Mouse (Mus musculus): ENCODE results near the gene Plcb4.
A peak's percentile ranks its signal among the peaks of the same experiment; 100 is the strongest.

The Plcb4 gene

DNA sequence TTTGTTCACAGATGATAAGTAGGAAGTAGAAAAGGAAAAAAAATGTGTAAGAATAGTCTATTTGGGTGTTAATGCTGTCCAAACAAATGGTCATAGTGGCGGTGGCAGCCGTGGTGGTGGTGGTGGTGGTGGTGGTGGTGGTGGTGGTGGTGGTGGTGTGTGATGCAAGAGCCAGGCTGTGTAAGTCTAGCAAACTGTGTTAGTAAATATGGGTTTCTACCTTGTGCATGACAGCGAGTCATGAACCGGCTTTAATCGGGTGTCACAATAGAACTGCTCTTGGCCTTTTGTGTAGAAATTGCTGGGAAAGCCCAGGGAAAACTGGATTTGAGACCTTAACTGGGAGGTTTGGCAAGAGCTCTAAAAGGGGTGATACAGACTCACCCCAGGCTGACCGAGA is 188.9 kb downstream of the Plcb4 start:
- no peak for DNase-seq (ENCODE audit: inconsistent age in 2 of 2, low spot score in 1 of 2)

DNA sequence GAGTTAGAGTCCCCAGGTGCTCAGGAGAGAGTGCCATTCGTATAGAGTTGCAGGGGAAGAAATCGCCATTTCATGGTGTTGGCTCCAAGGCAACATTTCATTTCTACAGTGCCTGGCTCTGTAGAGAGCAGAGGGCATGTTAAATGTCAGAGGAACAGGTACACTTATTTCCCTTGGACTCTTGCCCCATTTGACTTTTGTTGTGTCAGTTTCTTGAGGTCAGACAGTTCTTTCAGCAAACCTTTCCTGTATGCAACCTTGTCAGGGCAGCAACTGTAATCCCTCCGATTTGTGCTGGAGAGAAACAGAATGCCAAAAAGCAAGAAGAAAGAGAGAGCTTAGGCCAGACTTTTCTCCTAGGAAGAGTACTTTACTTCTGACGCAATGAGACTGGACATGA is 189.4 kb downstream of the Plcb4 start:
- DNase-seq (ENCODE audit: inconsistent age in 2 of 2, low spot score in 1 of 2), result no peak

DNA sequence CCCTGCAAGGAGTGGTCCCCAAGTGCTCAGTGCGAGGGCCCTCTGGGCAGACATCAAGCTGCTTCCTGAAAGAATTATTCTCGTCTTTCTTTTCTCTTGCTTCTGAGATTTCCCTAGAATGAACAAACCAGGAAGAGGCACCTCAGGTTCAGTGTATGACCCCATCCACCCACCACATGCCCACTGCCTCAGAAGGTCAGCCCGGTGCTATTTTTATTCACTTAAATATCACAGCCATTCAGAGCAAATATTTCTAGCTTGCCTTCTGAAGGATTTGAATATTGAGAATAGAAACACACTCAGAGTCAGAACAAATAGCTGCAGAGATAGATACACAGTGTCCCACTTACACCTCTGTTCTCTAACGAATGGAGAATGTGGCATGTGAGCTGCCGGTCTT is 193.2 kb downstream of the Plcb4 start:
- DNase-seq (ENCODE audit: inconsistent age in 2 of 2, low spot score in 1 of 2), result no peak

DNA sequence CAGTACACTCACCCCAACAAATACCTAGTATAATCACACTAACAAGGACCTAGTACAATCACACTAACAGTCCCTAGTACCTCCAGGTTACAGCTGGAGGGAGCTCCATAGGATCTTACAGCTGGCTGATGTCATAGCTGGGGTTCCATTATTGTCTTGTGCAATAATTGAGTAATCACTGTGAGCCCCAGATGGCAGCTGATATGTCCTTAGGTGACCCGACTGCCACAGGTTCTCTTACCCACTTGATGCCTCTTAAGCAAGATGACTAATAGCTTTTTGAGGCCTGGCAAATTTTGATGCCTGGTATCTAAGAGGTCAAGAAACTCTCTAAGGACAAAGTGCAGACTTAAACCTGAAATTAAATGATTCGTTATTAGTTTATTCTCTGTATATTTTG is 194.3 kb downstream of the Plcb4 start:
- peak in 1 of 2 experiments; percentile 68 for DNase-seq (ENCODE audit: inconsistent age in 2 of 2, low spot score in 1 of 2)

DNA sequence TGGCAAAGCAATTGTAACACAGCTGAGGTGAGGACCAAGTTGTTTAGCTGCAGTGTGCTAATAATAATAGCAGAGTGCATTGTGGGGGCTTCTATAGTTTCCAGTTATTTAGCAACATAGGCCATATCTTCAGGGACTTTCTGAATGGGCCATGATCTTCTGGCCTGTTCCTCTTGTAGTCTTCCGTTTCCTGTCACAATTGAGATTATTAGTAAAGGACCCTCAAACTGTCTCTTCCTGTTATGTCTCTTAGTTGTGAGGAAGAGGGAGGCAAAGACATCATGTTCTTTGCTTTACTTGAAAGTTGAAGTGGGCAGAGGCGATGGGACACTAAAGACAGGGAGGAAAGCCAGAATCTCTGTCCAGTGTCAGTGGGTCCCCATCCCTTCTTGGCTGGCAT is 195.2 kb downstream of the Plcb4 start:
- DNase-seq (ENCODE audit: inconsistent age in 2 of 2, low spot score in 1 of 2), result no peak

DNA sequence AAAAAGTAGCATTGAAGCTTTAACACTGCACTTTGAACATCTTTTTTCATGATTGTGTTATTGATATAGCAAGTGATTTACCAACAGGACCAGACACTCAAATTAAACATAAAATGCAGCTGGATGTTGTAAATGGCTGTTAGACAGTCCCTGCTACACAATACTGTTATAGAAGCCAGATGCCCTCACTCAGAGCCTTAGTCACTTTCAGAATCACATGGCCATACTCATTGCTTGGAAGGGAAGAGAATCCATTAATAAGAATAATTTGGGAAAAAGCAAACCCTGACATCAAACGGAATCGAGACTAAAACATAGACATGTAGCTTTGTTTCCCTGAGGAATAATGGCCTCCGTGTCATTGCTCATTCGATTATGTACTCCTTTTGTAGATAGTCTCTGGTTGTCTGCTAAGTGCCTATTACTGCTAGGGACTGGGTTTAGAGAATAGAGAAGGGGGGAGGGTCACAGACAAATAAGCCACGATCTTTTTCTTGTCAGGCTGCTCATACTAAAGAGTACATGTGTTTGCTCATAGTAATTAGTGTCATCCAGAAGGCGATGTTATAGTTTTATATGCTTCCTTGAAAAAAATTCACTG is 197.2 kb downstream of the Plcb4 start:
- DNase-seq (ENCODE audit: inconsistent age in 2 of 2, low spot score in 1 of 2), result no peak

DNA sequence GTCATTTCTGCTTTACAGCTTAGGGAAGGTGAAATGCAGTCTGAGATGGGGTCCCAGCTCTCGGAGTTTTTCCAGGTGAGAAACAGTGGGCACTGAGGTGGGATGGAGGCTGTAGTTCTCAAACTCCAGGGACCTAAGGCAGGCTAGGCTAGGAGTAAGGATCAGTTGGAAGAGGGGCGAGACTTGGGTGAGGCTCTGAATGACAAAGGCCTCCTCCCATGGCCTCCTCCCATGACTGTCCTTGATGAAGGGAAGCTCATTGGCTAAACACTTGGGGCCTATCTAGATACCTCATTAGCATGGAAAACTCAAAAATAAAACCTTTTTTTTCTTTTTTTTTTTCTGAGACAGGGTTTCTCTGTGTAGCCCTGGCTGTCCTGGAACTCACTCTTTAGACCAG is 198.0 kb downstream of the Plcb4 start:
- DNase-seq (ENCODE audit: inconsistent age in 2 of 2, low spot score in 1 of 2), result no peak

DNA sequence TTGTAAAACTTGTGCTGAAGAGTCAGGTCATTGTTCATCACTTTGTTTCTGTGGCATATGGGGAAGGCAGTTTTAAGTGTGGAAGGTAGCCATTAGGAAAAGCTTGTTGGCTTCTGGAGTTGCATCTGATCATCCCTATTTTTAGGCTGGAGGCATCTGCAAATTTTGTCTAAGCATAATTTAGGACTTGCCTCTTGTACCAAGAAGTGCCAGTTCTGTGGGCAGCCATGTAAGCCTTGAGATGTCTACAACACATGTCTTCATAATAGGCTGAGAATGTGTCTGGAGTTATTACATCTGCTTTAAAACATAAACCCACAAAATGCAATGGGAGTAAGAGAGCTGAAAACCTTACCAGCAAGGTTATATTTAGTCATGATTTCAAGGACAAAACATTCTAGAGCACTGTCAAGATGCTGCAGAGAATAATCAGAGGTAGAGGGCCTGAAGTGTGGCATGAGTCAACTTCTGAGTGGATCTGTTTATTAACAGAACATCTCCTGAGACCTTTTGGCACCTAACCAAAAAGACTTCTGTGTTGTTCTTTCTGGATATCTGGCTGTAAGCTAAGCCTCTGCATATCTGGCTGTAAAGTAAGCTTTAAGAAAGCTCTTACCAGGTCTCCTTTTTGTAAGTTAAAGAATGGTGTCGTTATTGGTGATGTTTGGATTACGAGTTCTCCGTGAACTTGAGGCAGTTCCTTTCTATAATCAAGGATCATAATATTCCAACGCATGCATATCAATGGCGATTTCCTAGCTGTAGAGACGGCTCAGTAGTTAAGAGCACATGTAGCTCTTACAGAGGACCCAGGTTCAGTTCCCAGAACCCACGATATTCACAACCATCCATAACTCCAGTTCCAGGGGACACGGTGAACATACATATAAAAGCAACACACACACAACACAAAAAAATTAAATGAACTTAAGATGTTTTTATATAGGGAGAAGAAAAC is 203.0 kb downstream of the Plcb4 start:
- DNase-seq (ENCODE audit: inconsistent age in 2 of 2, low spot score in 1 of 2), result no peak

DNA sequence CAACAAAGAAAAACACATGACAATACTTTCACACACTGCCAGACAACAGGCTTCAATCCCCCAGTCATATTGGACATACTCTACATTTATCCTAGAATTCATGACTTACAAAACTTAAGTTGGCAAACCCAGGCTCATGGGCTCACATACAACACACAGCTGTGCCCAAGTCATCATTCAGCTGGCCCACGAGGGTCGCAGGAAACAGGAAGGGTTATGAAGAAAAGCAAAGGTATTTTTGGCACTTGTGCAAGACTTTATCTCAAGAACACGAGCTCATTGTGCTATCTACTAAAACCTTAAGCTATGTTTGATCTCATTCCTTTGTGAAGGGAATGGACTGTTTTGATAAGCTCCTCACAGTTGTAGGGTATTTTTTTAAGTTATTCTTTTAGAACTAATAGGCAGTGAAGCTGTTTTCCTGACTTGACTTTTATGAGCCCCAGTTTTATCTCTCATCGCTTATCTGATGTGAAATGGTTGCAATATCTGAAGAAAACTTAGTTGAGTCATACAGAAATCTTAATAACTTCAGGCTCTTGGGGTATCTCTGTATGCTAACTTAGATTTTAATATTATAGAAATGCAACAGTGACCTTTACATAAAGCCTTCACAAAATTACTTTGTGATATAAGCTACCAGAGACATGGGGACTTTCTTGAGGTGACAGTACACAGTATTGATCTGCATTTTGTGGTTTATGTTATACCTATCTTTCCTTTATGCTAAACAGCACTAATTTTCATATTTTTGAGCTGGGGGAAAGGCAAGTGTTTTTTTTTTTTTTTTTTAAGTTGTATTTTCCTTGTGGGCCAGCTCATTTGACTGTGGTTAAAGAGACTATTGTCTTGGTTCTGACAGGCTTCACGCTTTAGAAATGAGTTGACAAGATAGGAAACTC is 203.9 kb downstream of the Plcb4 start:
- no peak for DNase-seq (ENCODE audit: inconsistent age in 2 of 2, low spot score in 1 of 2)

DNA sequence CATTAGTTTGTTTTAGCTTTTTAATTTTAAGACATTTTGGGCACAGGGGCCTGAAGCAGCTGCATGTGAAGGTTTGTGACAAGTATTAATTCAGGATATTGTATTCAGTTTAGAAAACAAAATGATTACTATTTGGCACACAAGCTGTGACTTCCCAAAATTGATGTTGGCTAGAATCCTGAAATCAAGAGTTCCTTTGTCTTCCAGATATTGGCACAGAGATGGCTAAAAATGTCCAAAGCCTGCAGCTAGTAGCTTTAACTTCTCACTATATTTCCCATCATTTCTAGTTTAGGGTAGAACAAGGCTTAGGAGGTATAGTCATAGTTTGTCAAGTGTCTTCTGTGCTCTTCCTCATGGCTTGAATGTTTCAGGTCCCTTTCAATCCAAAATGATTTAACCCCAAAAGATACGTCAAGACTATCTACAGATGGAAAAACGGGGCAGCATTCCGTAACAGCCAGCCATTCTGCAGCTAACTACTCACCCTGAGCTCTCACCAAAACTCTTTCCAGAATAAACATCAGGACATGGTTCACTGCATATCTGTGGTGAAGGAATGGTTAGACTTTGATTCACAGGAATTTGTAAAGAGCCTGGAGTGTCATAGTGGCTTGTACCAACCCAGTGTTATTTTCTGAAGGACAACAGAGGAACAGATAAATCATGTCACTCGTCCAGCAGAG is 204.7 kb downstream of the Plcb4 start:
- no peak for DNase-seq (ENCODE audit: inconsistent age in 2 of 2, low spot score in 1 of 2)

DNA sequence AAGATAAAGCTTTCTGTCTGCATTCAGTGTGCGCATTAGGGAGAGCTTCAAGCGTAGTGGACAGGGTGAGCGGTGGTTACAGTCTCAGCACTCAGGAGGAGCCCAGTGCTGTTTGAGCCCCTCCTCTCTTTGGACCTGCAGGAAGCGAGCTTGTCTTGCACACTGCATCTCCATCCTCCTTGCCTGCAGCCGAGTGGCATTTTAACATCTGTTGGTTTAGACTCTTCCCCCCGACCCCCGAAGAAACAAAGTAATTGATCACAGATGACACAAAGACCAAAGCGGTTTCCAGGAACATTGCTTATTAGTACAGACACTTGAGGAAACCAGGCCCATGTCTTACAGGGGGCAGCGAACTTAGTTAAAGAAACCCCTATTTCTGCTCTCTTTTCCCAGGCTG is 207.6 kb downstream of the Plcb4 start:
- peak in 1 of 2 experiments; percentile 26 for DNase-seq (ENCODE audit: inconsistent age in 2 of 2, low spot score in 1 of 2)

DNA sequence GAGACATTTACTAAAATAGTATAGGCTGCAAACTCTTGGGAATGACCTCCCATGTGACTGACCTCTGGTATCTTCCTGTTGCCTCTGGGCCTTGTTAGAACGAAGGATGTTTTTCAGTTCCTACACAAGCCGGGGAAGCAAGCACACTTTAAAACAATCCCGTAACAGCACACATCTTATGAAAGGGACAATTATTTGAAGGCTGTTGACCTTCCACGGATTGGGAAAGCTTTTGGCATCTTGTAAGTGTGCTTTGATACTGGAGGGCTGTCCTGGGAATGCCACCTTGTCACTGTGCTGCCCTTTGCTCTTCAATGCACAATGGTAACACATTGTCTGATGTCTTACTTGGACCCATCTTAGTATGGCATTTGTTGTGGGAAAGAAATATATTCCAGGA is 208.0 kb downstream of the Plcb4 start:
- DNase-seq (ENCODE audit: inconsistent age in 2 of 2, low spot score in 1 of 2), result peak in 1 of 2 experiments; percentile 35

DNA sequence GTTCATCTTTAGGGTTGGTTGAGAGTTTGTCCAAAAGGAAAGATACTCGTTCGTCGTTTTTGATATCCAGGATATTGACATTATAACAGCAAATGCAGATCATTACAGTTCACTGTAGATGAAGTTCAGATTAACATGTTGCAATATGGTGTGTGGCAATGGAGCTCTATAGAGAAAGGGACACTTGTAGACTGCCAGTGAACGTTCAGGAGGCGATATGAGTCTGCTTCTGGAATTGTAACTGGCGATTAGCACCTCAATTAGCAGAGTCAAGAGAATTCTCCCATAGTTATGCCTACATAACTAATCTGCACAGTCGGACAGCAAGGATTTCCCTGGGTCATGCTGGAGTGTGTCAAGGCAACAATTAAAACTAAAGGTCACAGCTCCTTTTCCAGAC is 210.8 kb downstream of the Plcb4 start:
- DNase-seq (ENCODE audit: inconsistent age in 2 of 2, low spot score in 1 of 2), result peak in 1 of 2 experiments; percentile 57

DNA sequence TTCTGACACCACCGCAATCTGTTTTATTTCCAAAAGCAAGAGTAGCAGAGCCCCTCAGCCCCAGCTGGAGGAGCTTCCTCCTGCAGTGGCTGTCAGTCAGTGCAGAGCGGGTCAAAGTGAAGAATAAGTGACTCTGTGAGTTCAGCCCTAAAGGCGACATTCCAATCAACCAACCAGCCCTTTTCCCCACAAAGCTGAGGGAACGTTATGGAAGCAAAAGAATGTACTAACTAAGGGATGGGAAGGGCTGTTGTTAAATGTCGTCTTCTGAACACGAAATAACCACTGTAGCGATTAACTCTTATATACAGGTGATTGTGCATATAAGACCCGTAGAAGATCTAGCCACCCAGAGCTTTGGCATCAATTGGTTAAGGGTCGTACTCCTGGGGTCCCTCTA is 214.3 kb downstream of the Plcb4 start:
- DNase-seq (ENCODE audit: inconsistent age in 2 of 2, low spot score in 1 of 2), result no peak

DNA sequence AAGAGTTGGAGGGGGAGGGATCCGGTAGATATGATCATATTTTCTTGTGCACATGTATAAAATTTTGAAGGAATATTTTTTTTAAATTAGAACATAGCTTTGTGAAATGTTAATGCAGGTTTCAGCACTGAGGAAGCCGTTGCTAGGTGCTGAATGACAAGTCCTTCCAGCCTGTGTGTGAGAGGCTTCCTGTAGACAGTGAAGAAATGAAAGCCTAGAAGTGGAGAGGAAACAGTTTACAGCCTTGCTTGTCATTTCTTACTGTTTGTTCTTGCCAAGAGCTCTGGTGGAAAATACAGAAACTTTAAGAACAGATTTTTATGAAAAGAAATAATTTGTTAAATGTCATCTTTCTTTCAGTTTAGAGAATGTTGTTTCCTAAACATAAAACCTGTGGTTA is 214.9 kb downstream of the Plcb4 start:
- no peak for DNase-seq (ENCODE audit: inconsistent age in 2 of 2, low spot score in 1 of 2)

DNA sequence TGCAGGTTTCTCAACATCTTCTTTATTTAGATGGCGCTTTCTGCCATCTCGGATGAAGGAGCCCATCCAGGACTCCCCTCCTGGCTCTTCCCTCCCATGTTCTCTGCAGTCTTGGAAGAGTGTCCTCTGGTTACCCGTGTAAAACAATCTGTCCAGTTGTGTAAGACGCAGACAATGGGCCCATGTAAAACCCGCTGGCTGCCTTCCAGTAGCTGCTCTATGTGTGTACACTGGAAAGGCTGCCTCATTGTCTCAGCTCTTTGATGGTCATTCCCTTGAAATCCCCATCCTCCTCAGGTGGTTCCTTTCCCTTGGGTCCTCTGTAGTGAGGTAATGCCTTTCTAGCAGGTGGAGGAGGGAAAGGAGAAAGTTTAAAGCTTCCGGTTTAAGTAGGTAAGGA is 216.7 kb downstream of the Plcb4 start:
- no peak for DNase-seq (ENCODE audit: inconsistent age in 2 of 2, low spot score in 1 of 2)

DNA sequence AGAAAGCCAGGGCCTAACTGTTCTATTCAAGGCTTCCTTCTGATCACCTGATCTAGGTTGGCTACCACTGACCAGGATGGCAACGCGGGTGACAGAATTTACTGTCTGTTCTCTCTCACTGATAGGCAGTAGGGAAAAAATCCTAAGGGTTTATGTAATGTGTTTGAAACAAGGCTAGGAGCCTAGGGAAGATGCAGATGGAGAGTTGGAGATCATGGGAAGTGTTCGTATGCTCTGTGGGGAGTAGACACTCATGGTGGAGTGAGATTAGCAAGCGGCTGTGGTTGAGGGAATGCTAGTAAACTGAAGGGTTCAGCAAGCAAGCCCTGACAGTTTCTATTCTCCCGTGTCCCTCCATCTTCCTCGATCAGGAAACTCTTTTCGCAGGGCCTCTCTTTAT is 220.5 kb downstream of the Plcb4 start:
- no peak for DNase-seq (ENCODE audit: inconsistent age in 2 of 2, low spot score in 1 of 2)

DNA sequence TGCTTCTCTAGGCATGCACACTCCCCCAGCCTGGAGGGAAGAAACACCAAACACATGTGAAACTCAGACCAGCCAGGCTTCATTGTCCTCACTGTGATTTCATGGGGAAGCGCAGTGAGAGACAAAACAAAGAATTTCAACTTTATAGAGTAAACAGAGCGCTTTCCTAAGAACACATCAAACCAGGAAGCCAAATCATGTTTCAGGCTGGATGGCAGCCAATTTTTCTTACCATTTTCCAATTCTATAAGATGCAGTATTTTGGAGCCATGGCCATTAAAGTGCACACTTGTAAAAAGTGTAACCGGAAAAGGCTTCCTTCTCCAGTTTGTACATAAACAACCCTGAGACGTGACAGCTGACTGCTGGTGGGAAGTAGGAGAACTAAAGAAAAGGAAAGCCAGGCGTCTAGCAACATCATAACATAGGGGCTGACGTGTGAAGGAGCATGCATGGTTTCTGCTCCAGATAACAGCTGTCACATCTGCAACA is 221.5 kb downstream of the Plcb4 start:
- no peak for DNase-seq (ENCODE audit: inconsistent age in 2 of 2, low spot score in 1 of 2)

DNA sequence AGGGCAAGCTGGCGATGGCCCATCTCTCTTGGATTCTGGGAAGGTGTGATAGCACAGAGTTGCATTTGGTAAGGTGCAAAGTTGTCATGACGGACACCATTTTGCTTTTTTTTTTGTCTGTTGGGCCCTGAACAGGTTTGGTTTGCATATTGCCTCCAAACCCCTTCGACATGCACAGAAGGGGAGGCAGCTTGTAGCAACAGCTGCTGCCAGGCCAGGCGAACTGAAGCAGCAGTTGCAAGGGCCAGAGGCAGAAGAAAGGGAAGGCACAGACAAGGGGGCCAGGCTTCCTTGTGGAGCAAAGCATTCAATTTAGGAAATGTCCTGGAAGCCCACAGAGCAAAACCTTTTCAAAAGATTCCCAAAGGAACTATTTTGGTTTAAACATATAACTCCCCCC is 224.5 kb downstream of the Plcb4 start:
- DNase-seq (ENCODE audit: inconsistent age in 2 of 2, low spot score in 1 of 2), result no peak

DNA sequence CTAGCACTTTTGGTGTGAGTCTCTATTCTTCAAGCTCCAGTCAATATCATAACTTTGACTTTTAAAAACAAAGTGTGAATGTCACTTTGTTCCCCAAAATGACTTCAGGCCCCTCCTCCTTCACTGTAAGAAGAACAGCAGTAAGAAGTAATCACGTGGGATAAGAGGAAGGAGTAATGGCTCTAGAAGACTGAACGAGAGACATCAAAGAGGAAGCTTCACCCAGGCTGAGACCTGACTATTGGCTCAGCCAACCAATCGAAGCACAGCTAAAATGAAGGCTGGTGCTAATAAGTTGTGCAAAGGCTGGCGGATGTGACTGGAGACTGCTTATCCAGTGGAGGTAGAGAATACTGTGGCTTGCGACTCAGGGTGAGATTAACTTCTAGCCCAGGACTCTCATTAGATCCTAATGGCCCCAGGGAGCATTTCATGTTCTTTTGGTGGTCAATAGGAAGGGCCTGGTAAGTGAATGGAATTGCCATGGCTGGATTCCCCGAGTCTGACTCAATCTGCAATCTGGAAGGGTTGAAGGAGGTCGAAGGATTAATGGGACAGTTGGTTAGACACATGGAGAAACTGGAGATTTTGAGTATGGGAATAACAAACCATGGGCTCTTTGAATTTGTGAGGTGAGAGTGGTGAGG is 225.8 kb downstream of the Plcb4 start:
- DNase-seq (ENCODE audit: inconsistent age in 2 of 2, low spot score in 1 of 2), result no peak
